Mouse (Mus musculus): ENCODE measurements at regions not wholly inside any gene's neighbourhood (a gene's known extent, or its start where the extent isn't known, plus 50 kb on each side); places are given as distances from the start of the nearest gene placed in this dataset.

GRCm38 (mm10) chr13:102355569-102355968, 337.8 kb upstream of the Cd180 start:
- H3K4me1 ChIP-seq (replicated peaks; ENCODE audit: control insufficient read depth, insufficient read depth, low read length), result no peaks in the 10 kb centered on the region
- no peak overlapping the region for H3K4me2 ChIP-seq (replicated peaks; ENCODE audit: low read depth, low read length)
- no peak overlapping the region for H3K9ac ChIP-seq (ENCODE audit: low read depth, low read length)
- H3K36me3 ChIP-seq (ENCODE audit: control insufficient read depth, insufficient read depth, low read length), result no peaks in the 10 kb centered on the region
- H3K27ac ChIP-seq (ENCODE audit: low read depth, low read length), result no peak overlapping the region
- H3K27me3 ChIP-seq (ENCODE audit: control insufficient read depth, insufficient read depth, low read length), result no peaks in the 10 kb centered on the region
- 73% methylated on average over 1 of the region's 1 CpGs for WGBS
- no peak for ATAC-seq (ENCODE audit: low FRiP score)
- no peak for DNase-seq (ENCODE audit: low spot score)
- H3K9me3 ChIP-seq (ENCODE audit: control insufficient read depth, low read length), result no peaks in the 10 kb centered on the region
- no peak overlapping the region for H3K4me3 ChIP-seq (ENCODE audit: low read depth, low read length)

GRCm38 (mm10) chr13:102372451-102373082, 320.8 kb upstream of the Cd180 start:
- Histone ChIP-seq H3K27me3 (ENCODE audit: control insufficient read depth, insufficient read depth, low read length) (no peaks in the 10 kb centered on the region), H3K4me2 (replicated peaks; ENCODE audit: low read depth, low read length) (no peak overlapping the region)

GRCm38 (mm10) chr13:102380667-102381066, 312.7 kb upstream of the Cd180 start:
- 90% methylated on average over 2 of the region's 2 CpGs for WGBS
- H3K4me3 ChIP-seq (ENCODE audit: low read depth, low read length), result no peak overlapping the region
- H3K9ac ChIP-seq (ENCODE audit: low read depth, low read length), result no peak overlapping the region
- H3K27ac ChIP-seq (ENCODE audit: low read depth, low read length), result no peak overlapping the region
- H3K4me2 ChIP-seq (replicated peaks; ENCODE audit: low read depth, low read length), result no peak overlapping the region
- H3K36me3 ChIP-seq (ENCODE audit: control insufficient read depth, insufficient read depth, low read length), result no peaks in the 10 kb centered on the region
- H3K27me3 ChIP-seq (ENCODE audit: control insufficient read depth, insufficient read depth, low read length), result no peaks in the 10 kb centered on the region
- H3K9me3 ChIP-seq (ENCODE audit: control insufficient read depth, low read length), result no peaks in the 10 kb centered on the region
- ATAC-seq (ENCODE audit: low FRiP score) (no peak), DNase-seq (ENCODE audit: low spot score) (no peak)
- no peaks in the 10 kb centered on the region for H3K4me1 ChIP-seq (replicated peaks; ENCODE audit: control insufficient read depth, insufficient read depth, low read length)

More at GRCm38 (mm10) chr13:102372451-102373082, 320.8 kb upstream of the Cd180 start:
- Histone ChIP-seq H3K9me3 (ENCODE audit: control insufficient read depth, low read length) (no peaks in the 10 kb centered on the region), H3K36me3 (ENCODE audit: control insufficient read depth, insufficient read depth, low read length) (no peaks in the 10 kb centered on the region), H3K27ac (ENCODE audit: low read depth, low read length) (no peak overlapping the region), H3K4me3 (ENCODE audit: low read depth, low read length) (no peak overlapping the region), H3K4me1 (replicated peaks; ENCODE audit: control insufficient read depth, insufficient read depth, low read length) (no peaks in the 10 kb centered on the region), H3K9ac (ENCODE audit: low read depth, low read length) (no peak overlapping the region)
- 31% methylated on average over 4 of the region's 4 CpGs for WGBS
- peak; percentile 85; the same call in 1 of the 2 replicates for ATAC-seq (ENCODE audit: low FRiP score)
- DNase-seq (ENCODE audit: low spot score), result peak; percentile 35

GRCm38 (mm10) chr13:102391911-102392310, 301.4 kb upstream of the Cd180 start:
- Histone ChIP-seq H3K27ac (ENCODE audit: low read depth, low read length) (no peak overlapping the region), H3K4me2 (replicated peaks; ENCODE audit: low read depth, low read length) (no peak overlapping the region), H3K9ac (ENCODE audit: low read depth, low read length) (no peak overlapping the region), H3K4me1 (replicated peaks; ENCODE audit: control insufficient read depth, insufficient read depth, low read length) (no peaks in the 10 kb centered on the region; the same call in 1 of the 2 replicates), H3K36me3 (ENCODE audit: control insufficient read depth, insufficient read depth, low read length) (no peaks in the 10 kb centered on the region), H3K9me3 (ENCODE audit: control insufficient read depth, low read length) (no peaks in the 10 kb centered on the region), H3K27me3 (ENCODE audit: control insufficient read depth, insufficient read depth, low read length) (0 out of 2 replicates have a peak, but pooled peaks cover 2% of the 10 kb centered on the region), H3K4me3 (ENCODE audit: low read depth, low read length) (no peak overlapping the region)
- DNase-seq (ENCODE audit: low spot score) (no peak), ATAC-seq (ENCODE audit: low FRiP score) (no peak)
- 76% methylated on average over 2 of the region's 2 CpGs for WGBS

GRCm38 (mm10) chr13:102392868-102393661, 300.3 kb upstream of the Cd180 start:
- H3K4me2 ChIP-seq (replicated peaks; ENCODE audit: low read depth, low read length), result no peak overlapping the region
- H3K4me3 ChIP-seq (ENCODE audit: low read depth, low read length), result no peak overlapping the region
- no peaks in the 10 kb centered on the region for H3K9me3 ChIP-seq (ENCODE audit: control insufficient read depth, low read length)
- 0 out of 2 replicates have a peak, but pooled peaks cover 2% of the 10 kb centered on the region for H3K27me3 ChIP-seq (ENCODE audit: control insufficient read depth, insufficient read depth, low read length)
- H3K27ac ChIP-seq (ENCODE audit: low read depth, low read length), result no peak overlapping the region
- WGBS, result 21% methylated on average over 10 of the region's 10 CpGs
- no peak overlapping the region for H3K9ac ChIP-seq (ENCODE audit: low read depth, low read length)
- no peaks in the 10 kb centered on the region; the same call in 1 of the 2 replicates for H3K4me1 ChIP-seq (replicated peaks; ENCODE audit: control insufficient read depth, insufficient read depth, low read length)
- DNase-seq (ENCODE audit: low spot score), result peak; percentile 23
- ATAC-seq (ENCODE audit: low FRiP score), result peak; percentile 64; the same call in 1 of the 2 replicates
- H3K36me3 ChIP-seq (ENCODE audit: control insufficient read depth, insufficient read depth, low read length), result no peaks in the 10 kb centered on the region

GRCm38 (mm10) chr13:102393662-102393970, 299.7 kb upstream of the Cd180 start:
- Histone ChIP-seq H3K4me2 (replicated peaks; ENCODE audit: low read depth, low read length) (no peak overlapping the region), H3K36me3 (ENCODE audit: control insufficient read depth, insufficient read depth, low read length) (no peaks in the 10 kb centered on the region), H3K9me3 (ENCODE audit: control insufficient read depth, low read length) (no peaks in the 10 kb centered on the region), H3K27me3 (ENCODE audit: control insufficient read depth, insufficient read depth, low read length) (0 out of 2 replicates have a peak, but pooled peaks cover 2% of the 10 kb centered on the region), H3K4me1 (replicated peaks; ENCODE audit: control insufficient read depth, insufficient read depth, low read length) (no peaks in the 10 kb centered on the region; the same call in 1 of the 2 replicates), H3K27ac (ENCODE audit: low read depth, low read length) (no peak overlapping the region), H3K4me3 (ENCODE audit: low read depth, low read length) (no peak overlapping the region), H3K9ac (ENCODE audit: low read depth, low read length) (no peak overlapping the region)
- ATAC-seq (ENCODE audit: low FRiP score) (0 out of 2 replicates have a peak, but pooled peaks have one; percentile 27), DNase-seq (ENCODE audit: low spot score) (no peak)
- 27% methylated on average over 2 of the region's 2 CpGs for WGBS

GRCm38 (mm10) chr13:102394057-102394456, 299.3 kb upstream of the Cd180 start:
- H3K36me3 ChIP-seq (ENCODE audit: control insufficient read depth, insufficient read depth, low read length), result no peaks in the 10 kb centered on the region
- H3K9ac ChIP-seq (ENCODE audit: low read depth, low read length), result no peak overlapping the region
- DNase-seq (ENCODE audit: low spot score) (no peak), ATAC-seq (ENCODE audit: low FRiP score) (no peak)
- WGBS, result 89% methylated on average over 3 of the region's 3 CpGs
- H3K27ac ChIP-seq (ENCODE audit: low read depth, low read length), result no peak overlapping the region
- H3K9me3 ChIP-seq (ENCODE audit: control insufficient read depth, low read length), result no peaks in the 10 kb centered on the region
- 0 out of 2 replicates have a peak, but pooled peaks cover 2% of the 10 kb centered on the region for H3K27me3 ChIP-seq (ENCODE audit: control insufficient read depth, insufficient read depth, low read length)
- no peak overlapping the region for H3K4me3 ChIP-seq (ENCODE audit: low read depth, low read length)
- H3K4me2 ChIP-seq (replicated peaks; ENCODE audit: low read depth, low read length), result no peak overlapping the region
- no peaks in the 10 kb centered on the region; the same call in 1 of the 2 replicates for H3K4me1 ChIP-seq (replicated peaks; ENCODE audit: control insufficient read depth, insufficient read depth, low read length)

GRCm38 (mm10) chr13:102397411-102397810, 295.9 kb upstream of the Cd180 start:
- no peak overlapping the region for H3K27ac ChIP-seq (ENCODE audit: low read depth, low read length)
- ATAC-seq (ENCODE audit: low FRiP score) (no peak), DNase-seq (ENCODE audit: low spot score) (no peak)
- H3K9me3 ChIP-seq (ENCODE audit: control insufficient read depth, low read length), result no peaks in the 10 kb centered on the region
- H3K4me3 ChIP-seq (ENCODE audit: low read depth, low read length), result no peak overlapping the region
- H3K4me1 ChIP-seq (replicated peaks; ENCODE audit: control insufficient read depth, insufficient read depth, low read length), result no peaks in the 10 kb centered on the region; the same call in 1 of the 2 replicates
- H3K9ac ChIP-seq (ENCODE audit: low read depth, low read length), result no peak overlapping the region
- H3K4me2 ChIP-seq (replicated peaks; ENCODE audit: low read depth, low read length), result no peak overlapping the region
- no peaks in the 10 kb centered on the region for H3K36me3 ChIP-seq (ENCODE audit: control insufficient read depth, insufficient read depth, low read length)
- 0 out of 2 replicates have a peak, but pooled peaks cover 2% of the 10 kb centered on the region for H3K27me3 ChIP-seq (ENCODE audit: control insufficient read depth, insufficient read depth, low read length)
- WGBS, result 96% methylated on average over 4 of the region's 4 CpGs

All from hindbrain, embryonic 11.5 days (tissue).